Mouse (Mus musculus) testis, adult 2 months (tissue): ENCODE results near the gene Susd6.

Experiments
- CTCF ChIP-seq: fragments of 200-500 bp; IDR thresholded peaks from 2 replicates; pipeline ENCODE4 v1.5.1; 2012; ENCODE audit warnings: low read depth, mild to moderate bottlenecking, inconsistent platforms, low read length, moderate library complexity; ENCODE audit not compliant: control insufficient read depth, insufficient read depth, insufficient replicate concordance
- POLR2A ChIP-seq: fragments of 200-500 bp; IDR thresholded peaks from 2 replicates; pipeline ENCODE4 v1.6.1; 2012; ENCODE audit warnings: low read depth, mild to moderate bottlenecking, inconsistent platforms, low read length, moderate library complexity; ENCODE audit not compliant: control insufficient read depth

GRCm38 (mm10) chr12:80822533-80822932 lies 32.2 kb downstream of the Susd6 start:
- TF ChIP-seq CTCF (no peak), POLR2A (no peak)
